Mouse (Mus musculus) lung, adult 2 months (tissue): ENCODE data around the gene Ppm1b. TPM values are rescaled to one million over a fixed set of nuclear protein-coding genes. Genes with fewer than 3 reads are reported as not detected.

Experiments used
- DNase-seq: peaks from one replicate; pipeline ENCODE4 v3.0.0; 2022
- H3K4me1 ChIP-seq: fragments of 200-500 bp; 2 replicates; pipeline ENCODE4 v1.6.1; 2011; ENCODE audit warnings: low read length; ENCODE audit not compliant: control insufficient read depth, insufficient read depth
- H3K4me3 ChIP-seq: fragments of 200-500 bp; replicated peaks from 2 replicates; pipeline ENCODE3; 2011; ENCODE audit warnings: low read depth, mild to moderate bottlenecking, control low read depth, low read length; ENCODE audit errors: extremely low read depth
- CTCF ChIP-seq: fragments of 200-500 bp; IDR thresholded peaks from 2 replicates; pipeline ENCODE4 v1.5.1; 2011; ENCODE audit warnings: mild to moderate bottlenecking, low read length, control low read depth; ENCODE audit not compliant: insufficient read depth
- POLR2A ChIP-seq: fragments of 200-500 bp; IDR thresholded peaks from 2 replicates; pipeline ENCODE4 v1.6.1; 2011; ENCODE audit warnings: low read depth, mild to moderate bottlenecking, control low read depth, low read length, borderline replicate concordance; ENCODE audit errors: extremely low read depth
- WGBS: fragments of 180-500 bp; shearing (Covaris S2); methylation state at CpG from one replicate; pipeline ENCODE4 v1.1.7; 2018; 5-methylcytosine and 5-hydroxymethylcytosine counted together
- polyA plus RNA-seq: library from polyadenylated mRNA; depleted of rRNA; stranded (reverse); fragments of >200 nt; gene quantifications from 2 replicates; pipeline ENCODE4 v1.2.3, GENCODE M21; 2012

Ppm1b gene
- polyA plus RNA-seq, 1 experiment: 34.3 TPM

GRCm38 (mm10) chr17:84969916-84970315, 13.4 kb downstream of the Ppm1b start:
- Histone ChIP-seq H3K4me3 (no peak overlapping the region), H3K4me1 (peaks cover 13% of the 10 kb centered on the region)
- TF ChIP-seq CTCF (no peak), POLR2A (no peak)
- 69% methylated on average over 8 of the region's 8 CpGs for WGBS
- no peak for DNase-seq

- 86% methylated on average over 1 of the region's 1 CpGs for WGBS
- TF ChIP-seq POLR2A: no peak
- no peak for TF ChIP-seq CTCF
- no peak for DNase-seq
- H3K4me3 ChIP-seq: no peak overlapping the region
- peaks cover 6% of the 10 kb centered on the region; the same call in 1 of the 2 replicates for H3K4me1 ChIP-seq
These were observed 25.2 kb downstream of the Ppm1b start for GRCm38 (mm10) chr17:84981721-84982120.

DNA sequence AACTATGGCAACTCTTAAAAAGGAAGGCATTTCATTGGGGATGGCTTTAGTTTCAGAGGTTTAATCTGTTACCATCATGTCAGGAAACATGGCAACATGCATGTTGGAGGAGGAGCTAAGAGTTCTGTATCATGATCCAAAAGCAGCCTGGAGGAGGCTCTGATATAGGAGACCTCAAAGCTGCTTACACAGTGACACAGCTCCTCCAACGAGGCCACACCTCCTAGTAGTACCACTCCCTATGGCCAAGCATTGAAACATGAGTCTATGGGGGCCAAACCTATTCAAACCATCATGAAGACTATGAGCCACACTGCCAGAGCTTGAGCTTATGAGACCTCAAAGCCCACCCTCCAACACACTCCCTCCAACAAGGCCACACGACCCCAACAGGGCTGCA, 26.2 kb downstream of the Ppm1b start:
- no peak for DNase-seq
- WGBS: 81% methylated on average over 2 of the region's 2 CpGs
- no peak overlapping the region for H3K4me3 ChIP-seq
- TF ChIP-seq CTCF (no peak), POLR2A (no peak)
- peaks cover 9% of the 10 kb centered on the region for H3K4me1 ChIP-seq

DNA sequence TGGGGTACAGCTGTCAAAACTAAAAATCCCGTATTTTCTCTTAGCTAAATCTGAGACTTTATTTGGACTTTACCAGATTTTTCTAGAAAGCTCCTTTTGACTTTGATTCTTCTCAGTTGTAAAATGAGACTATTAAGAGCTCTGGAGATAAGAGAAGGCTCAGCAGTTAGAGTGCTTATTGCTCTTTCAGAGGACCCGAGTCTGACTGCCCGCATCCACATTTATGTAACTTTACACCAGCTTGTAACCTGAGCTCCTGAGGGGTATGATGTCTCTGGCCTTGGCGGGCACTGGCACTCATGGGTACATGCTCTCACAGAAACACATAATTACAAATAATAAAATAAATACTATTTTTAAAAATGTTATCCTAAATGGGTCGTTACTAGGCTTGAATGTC, 29.8 kb downstream of the Ppm1b start:
- Histone ChIP-seq H3K4me3 (no peak overlapping the region), H3K4me1 (peaks cover 17% of the 10 kb centered on the region)
- TF ChIP-seq POLR2A (no peak), CTCF (no peak)
- DNase-seq: no peak
- WGBS: 56% methylated on average over 5 of the region's 5 CpGs

GRCm38 (mm10) chr17:84987834-84988410, 31.4 kb downstream of the Ppm1b start:
- H3K4me3 ChIP-seq: no peak overlapping the region
- TF ChIP-seq CTCF: no peak
- TF ChIP-seq POLR2A: no peak
- peaks cover 15% of the 10 kb centered on the region for H3K4me1 ChIP-seq
- 64% methylated on average over 3 of the region's 3 CpGs for WGBS
- no peak for DNase-seq

GRCm38 (mm10) chr17:84988514-84988913, 32.0 kb downstream of the Ppm1b start:
- no peak for DNase-seq
- Histone ChIP-seq H3K4me3 (no peak overlapping the region), H3K4me1 (peaks cover 15% of the 10 kb centered on the region)
- TF ChIP-seq CTCF: no peak
- no peak for TF ChIP-seq POLR2A

- H3K4me1 ChIP-seq: peaks cover 6% of the 10 kb centered on the region; the same call in 1 of the 2 replicates
- TF ChIP-seq CTCF (no peak), POLR2A (no peak)
- DNase-seq: no peak
- 66% methylated on average over 6 of the region's 6 CpGs for WGBS
- H3K4me3 ChIP-seq: no peak overlapping the region
These were observed 39.3 kb downstream of the Ppm1b start for GRCm38 (mm10) chr17:84995844-84996243.

GRCm38 (mm10) chr17:84997639-84998038, 41.1 kb downstream of the Ppm1b start:
- TF ChIP-seq POLR2A (no peak), CTCF (no peak)
- H3K4me1 ChIP-seq: peaks cover 9% of the 10 kb centered on the region
- WGBS: 79% methylated on average over 1 of the region's 1 CpGs
- H3K4me3 ChIP-seq: no peak overlapping the region
- no peak for DNase-seq

- TF ChIP-seq POLR2A (no peak), CTCF (no peak)
- 63% methylated on average over 10 of the region's 10 CpGs for WGBS
- no peak for DNase-seq
- Histone ChIP-seq H3K4me3 (no peak overlapping the region), H3K4me1 (peaks cover 9% of the 10 kb centered on the region)
These were observed 43.1 kb downstream of the Ppm1b start for GRCm38 (mm10) chr17:84999636-85000035.

- Histone ChIP-seq H3K4me1 (no peaks in the 10 kb centered on the region), H3K4me3 (no peak overlapping the region)
- DNase-seq: no peak
- TF ChIP-seq POLR2A (no peak), CTCF (no peak)
- 84% methylated on average over 6 of the region's 6 CpGs for WGBS
These were observed 56.9 kb downstream of the Ppm1b start for GRCm38 (mm10) chr17:85013485-85013884.
